Mouse (Mus musculus): Measurements from ENCODE around the gene Thumpd2. TPM values are rescaled to one million over a fixed set of nuclear protein-coding genes. Genes with fewer than 3 reads are reported as not detected.
A peak's percentile ranks its signal among the peaks of the same experiment; 100 is the strongest.

Thumpd2 gene
- polyA plus RNA-seq, 1 experiment = 6.2 TPM

DNA sequence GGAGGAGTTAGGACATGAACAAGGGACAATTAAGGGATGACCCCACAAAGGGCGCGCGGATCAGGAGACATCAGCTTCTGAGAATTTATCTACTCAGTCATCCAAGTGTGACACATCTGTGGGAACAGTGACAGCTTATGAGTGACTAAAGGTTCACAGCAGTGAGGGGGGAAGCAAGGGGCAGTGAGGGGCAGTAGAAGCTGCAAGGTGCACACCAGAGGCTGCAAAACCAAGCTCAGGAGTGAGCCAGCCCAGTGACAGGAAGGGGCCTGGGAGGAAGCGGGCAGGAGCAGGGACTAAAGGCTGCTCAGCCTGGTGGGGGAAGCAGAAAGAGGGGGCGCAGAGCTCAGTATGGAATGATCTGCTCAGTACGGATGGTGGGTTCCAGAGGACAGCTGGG is 37.6 kb downstream of the Thumpd2 start:
- 94% methylated on average over 6 of the region's 6 CpGs for WGBS
- no peak overlapping the region for H3K4me3 ChIP-seq (replicated peaks; ENCODE audit: control insufficient read depth, low read depth, low read length)
- no peaks in the 10 kb centered on the region; the same call in 1 of the 2 replicates for H3K4me1 ChIP-seq (ENCODE audit: control insufficient read depth, insufficient read depth, low read length)
- no peak overlapping the region for H3K27ac ChIP-seq (ENCODE audit: control insufficient read depth, insufficient read depth, low read depth, low read length, poor library complexity)
- TF ChIP-seq CTCF (IDR thresholded peaks at IDR 0.05; ENCODE audit: control insufficient read depth, insufficient read depth, low read length) (no peak), POLR2A (IDR thresholded peaks at IDR 0.05; ENCODE audit: borderline replicate concordance, control insufficient read depth, low read depth, low read length) (no peak)

- H3K4me1 ChIP-seq (ENCODE audit: control insufficient read depth, insufficient read depth, low read length) = no peaks in the 10 kb centered on the region; the same call in 1 of the 2 replicates
- no peak overlapping the region for H3K4me3 ChIP-seq (replicated peaks; ENCODE audit: control insufficient read depth, low read depth, low read length)
- TF ChIP-seq POLR2A (IDR thresholded peaks at IDR 0.05; ENCODE audit: borderline replicate concordance, control insufficient read depth, low read depth, low read length) (no peak), CTCF (IDR thresholded peaks at IDR 0.05; ENCODE audit: control insufficient read depth, insufficient read depth, low read length) (no peak)
- H3K27ac ChIP-seq (ENCODE audit: control insufficient read depth, insufficient read depth, low read depth, low read length, poor library complexity) = no peak overlapping the region
- WGBS = 57% methylated on average over 1 of the region's 1 CpGs
Observed at GRCm38 (mm10) chr17:81017132-81017531, 47.8 kb downstream of the Thumpd2 start.

DNA sequence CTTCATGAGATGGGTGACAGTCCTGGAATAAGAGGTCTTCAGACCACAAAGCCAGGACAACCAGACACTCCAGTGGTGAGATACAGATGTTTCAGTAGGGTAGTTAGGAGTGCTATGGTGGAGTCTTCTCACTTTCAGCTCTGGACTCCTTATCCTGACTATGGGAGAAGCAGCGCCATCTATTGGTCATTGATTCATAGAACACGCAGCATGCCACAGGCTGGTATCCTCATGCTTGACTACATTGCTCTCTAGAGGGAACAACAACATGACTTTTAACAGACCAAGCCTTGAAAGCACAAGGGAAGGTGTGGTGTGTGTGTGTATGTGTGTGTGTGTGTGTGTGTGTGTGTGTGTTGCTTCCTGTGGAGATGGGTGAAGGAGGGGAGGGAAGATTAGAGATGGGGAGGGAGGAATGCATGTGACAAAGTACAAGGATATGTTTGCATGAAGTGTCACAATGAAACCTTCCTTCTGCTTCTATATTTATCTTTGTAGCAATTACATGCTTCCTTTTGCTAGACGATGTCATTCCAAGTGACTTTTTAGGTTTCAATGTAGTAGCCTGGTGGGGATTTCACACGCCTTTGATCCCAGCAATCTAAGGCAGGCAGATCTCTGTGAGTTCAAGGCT is 49.0 kb downstream of the Thumpd2 start:
- TF ChIP-seq POLR2A (IDR thresholded peaks at IDR 0.05; ENCODE audit: borderline replicate concordance, control insufficient read depth, low read depth, low read length) (no peak), CTCF (IDR thresholded peaks at IDR 0.05; ENCODE audit: control insufficient read depth, insufficient read depth, low read length) (0 out of 2 replicates have a peak, but pooled peaks have one; percentile 21)
- Histone ChIP-seq H3K4me3 (replicated peaks; ENCODE audit: control insufficient read depth, low read depth, low read length) (no peak overlapping the region), H3K4me1 (ENCODE audit: control insufficient read depth, insufficient read depth, low read length) (no peaks in the 10 kb centered on the region; the same call in 1 of the 2 replicates), H3K27ac (ENCODE audit: control insufficient read depth, insufficient read depth, low read depth, low read length, poor library complexity) (no peak overlapping the region)
- WGBS = 26% methylated on average over 4 of the region's 4 CpGs

DNA sequence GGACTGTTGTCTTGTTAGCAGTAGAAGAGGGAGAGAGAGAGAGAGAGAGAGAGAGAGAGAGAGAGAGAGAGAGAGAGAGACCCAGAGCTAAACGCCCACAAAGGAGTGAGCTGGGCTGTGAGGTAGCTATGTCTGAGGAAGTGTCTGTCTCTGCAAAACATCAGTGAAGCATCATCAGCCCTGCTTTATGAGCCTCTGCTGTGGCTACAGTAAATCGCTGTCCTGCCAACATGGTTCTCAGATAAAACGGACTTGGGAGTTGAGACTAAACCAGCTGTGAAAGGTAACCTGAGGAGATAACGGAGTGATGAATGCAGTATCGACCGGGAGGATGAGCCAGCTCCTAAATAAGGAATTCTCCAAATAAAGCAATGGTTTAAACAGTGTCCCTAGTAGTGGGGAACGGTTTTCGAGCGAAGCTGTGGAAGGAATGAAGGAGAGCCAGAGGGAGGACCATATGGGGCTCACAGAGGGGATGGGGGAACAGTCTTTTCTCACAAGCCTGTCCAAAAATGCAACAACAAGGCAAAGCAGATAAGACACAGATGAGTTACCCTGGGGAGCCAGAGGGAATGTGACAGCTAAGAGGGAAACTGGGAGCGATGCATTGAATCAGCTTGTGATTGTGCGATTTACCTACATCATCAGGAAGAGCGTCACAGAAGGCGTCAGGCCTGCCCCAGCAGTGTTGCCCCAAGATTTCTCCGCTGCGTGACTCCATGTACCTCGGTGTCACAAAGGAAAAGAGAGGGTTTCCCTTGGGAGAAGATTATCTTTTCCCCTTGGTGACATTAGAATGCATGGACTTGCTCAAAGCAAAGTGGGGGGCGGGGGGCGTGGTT is 53.8 kb downstream of the Thumpd2 start:
- TF ChIP-seq CTCF (IDR thresholded peaks at IDR 0.05; ENCODE audit: control insufficient read depth, insufficient read depth, low read length) = no peak
- no peak for TF ChIP-seq POLR2A (IDR thresholded peaks at IDR 0.05; ENCODE audit: borderline replicate concordance, control insufficient read depth, low read depth, low read length)
- Histone ChIP-seq H3K27ac (ENCODE audit: control insufficient read depth, insufficient read depth, low read depth, low read length, poor library complexity) (no peak overlapping the region), H3K4me3 (replicated peaks; ENCODE audit: control insufficient read depth, low read depth, low read length) (no peak overlapping the region), H3K4me1 (ENCODE audit: control insufficient read depth, insufficient read depth, low read length) (no peaks in the 10 kb centered on the region; the same call in 1 of the 2 replicates)
- 84% methylated on average over 18 of the region's 18 CpGs for WGBS

- TF ChIP-seq POLR2A (IDR thresholded peaks at IDR 0.05; ENCODE audit: borderline replicate concordance, control insufficient read depth, low read depth, low read length) (no peak), CTCF (IDR thresholded peaks at IDR 0.05; ENCODE audit: control insufficient read depth, insufficient read depth, low read length) (no peak)
Observed at GRCm38 (mm10) chr17:81010199-81010598, 54.7 kb downstream of the Thumpd2 start.

GRCm38 (mm10) chr17:81009112-81009511 is 55.8 kb downstream of the Thumpd2 start:
- Histone ChIP-seq H3K4me1 (ENCODE audit: control insufficient read depth, insufficient read depth, low read length) (no peaks in the 10 kb centered on the region), H3K27ac (ENCODE audit: control insufficient read depth, insufficient read depth, low read depth, low read length, poor library complexity) (no peak overlapping the region), H3K4me3 (replicated peaks; ENCODE audit: control insufficient read depth, low read depth, low read length) (no peak overlapping the region)
- TF ChIP-seq CTCF (IDR thresholded peaks at IDR 0.05; ENCODE audit: control insufficient read depth, insufficient read depth, low read length) = no peak
- TF ChIP-seq POLR2A (IDR thresholded peaks at IDR 0.05; ENCODE audit: borderline replicate concordance, control insufficient read depth, low read depth, low read length) = no peak
- WGBS = 81% methylated on average over 10 of the region's 10 CpGs

More at GRCm38 (mm10) chr17:81010199-81010598, 54.7 kb downstream of the Thumpd2 start:
- Histone ChIP-seq H3K4me1 (ENCODE audit: control insufficient read depth, insufficient read depth, low read length) (no peaks in the 10 kb centered on the region), H3K4me3 (replicated peaks; ENCODE audit: control insufficient read depth, low read depth, low read length) (no peak overlapping the region), H3K27ac (ENCODE audit: control insufficient read depth, insufficient read depth, low read depth, low read length, poor library complexity) (no peak overlapping the region)
- WGBS = 74% methylated on average over 3 of the region's 3 CpGs

GRCm38 (mm10) chr17:81005292-81005691 is 59.6 kb downstream of the Thumpd2 start:
- WGBS = 80% methylated on average over 8 of the region's 8 CpGs
- Histone ChIP-seq H3K4me3 (replicated peaks; ENCODE audit: control insufficient read depth, low read depth, low read length) (no peak overlapping the region), H3K4me1 (ENCODE audit: control insufficient read depth, insufficient read depth, low read length) (no peaks in the 10 kb centered on the region), H3K27ac (ENCODE audit: control insufficient read depth, insufficient read depth, low read depth, low read length, poor library complexity) (no peak overlapping the region)
- TF ChIP-seq POLR2A (IDR thresholded peaks at IDR 0.05; ENCODE audit: borderline replicate concordance, control insufficient read depth, low read depth, low read length) (no peak), CTCF (IDR thresholded peaks at IDR 0.05; ENCODE audit: control insufficient read depth, insufficient read depth, low read length) (no peak)

DNA sequence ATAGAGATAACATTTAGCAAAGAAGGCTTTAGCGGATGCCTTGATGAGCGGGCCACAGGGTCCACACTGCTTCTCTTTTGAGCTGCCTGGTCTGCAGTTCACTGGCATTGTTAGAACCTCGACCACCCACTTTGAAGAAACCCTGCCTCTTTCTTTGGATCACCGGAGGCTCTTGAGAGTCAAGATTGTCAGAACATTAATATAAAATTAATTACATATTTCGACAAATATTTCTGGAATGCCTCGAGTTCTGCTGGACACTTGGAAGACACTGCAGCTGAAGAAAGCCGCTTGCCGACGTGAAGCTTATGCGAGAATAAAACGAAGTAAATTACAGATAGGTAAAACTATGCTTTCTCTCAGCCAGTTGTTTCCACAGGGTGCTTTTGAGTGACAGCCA is 60.4 kb downstream of the Thumpd2 start:
- H3K4me1 ChIP-seq (ENCODE audit: control insufficient read depth, insufficient read depth, low read length) = no peaks in the 10 kb centered on the region
- WGBS = 83% methylated on average over 11 of the region's 11 CpGs
- no peak overlapping the region for H3K4me3 ChIP-seq (replicated peaks; ENCODE audit: control insufficient read depth, low read depth, low read length)
- TF ChIP-seq CTCF (IDR thresholded peaks at IDR 0.05; ENCODE audit: control insufficient read depth, insufficient read depth, low read length) (no peak), POLR2A (IDR thresholded peaks at IDR 0.05; ENCODE audit: borderline replicate concordance, control insufficient read depth, low read depth, low read length) (no peak)
- no peak overlapping the region for H3K27ac ChIP-seq (ENCODE audit: control insufficient read depth, insufficient read depth, low read depth, low read length, poor library complexity)
